Mouse (Mus musculus) Patski (cell line): ENCODE measurements at regions not wholly inside any gene's neighbourhood (a gene's known extent, or its start where the extent isn't known, plus 50 kb on each side); places are given as distances from the start of the nearest gene placed in this dataset.
"Not testable (repeated sequence)": the region's sequence is repeated elsewhere in the genome, so short reads cannot be mapped to it uniquely, and the experiment has no call there.

Source experiments
- ATAC-seq: fragments of 100-300 bp; one replicate; pipeline ENCODE4 v1.8.0; 2021
- CTCF ChIA-PET: fragments of 350-600 bp; sonication (Branson Sonifier 250); formaldehyde crosslinking; loops from one replicate; lab custom pipeline; 2022; ENCODE audit warnings: inconsistent platforms; lab: Charles Lee
- POLR2A ChIA-PET: fragments of 350-600 bp; sonication (Branson Sonifier 250); formaldehyde crosslinking; loops from one replicate; lab custom pipeline; 2022; ENCODE audit warnings: antibody characterized with exemption, inconsistent platforms; lab: Charles Lee
- DNase-seq: peaks from one replicate; pipeline ENCODE4 v3.0.0-alpha.2; 2011; ENCODE audit warnings: low read depth, low spot score
- H3K27me3 ChIP-seq: fragments of 371-371 bp; one replicate; pipeline ENCODE4 v1.5.1; 2021
- CTCF ChIP-seq: fragments of 100-300 bp; IDR thresholded peaks from one replicate; pipeline ENCODE4 v1.5.1; 2021
- in situ Hi-C: fragments of 300-500 bp; cut with MboI; formaldehyde crosslinking; loops from 3 replicates; pipeline ENCODE4 v1.11.1; 2018; ENCODE audit warnings: low pct_unique_long_range_greater_than_20kb, mixed read lengths

- peaks cover 39% of the 10 kb centered on the region for H3K27me3 ChIP-seq
- POLR2A ChIA-PET, result interaction anchor here (0.6 kb wide), 1 partner anchor 232 kb away, joined by 3 read pairs; no protein-coding TSS in a partner anchor
- ATAC-seq, result no peak
- no peak for TF ChIP-seq CTCF
- DNase-seq, result no peak
- CTCF ChIA-PET, result no interaction called here
- in situ Hi-C loops, result no loop called here
Measured at GRCm38 (mm10) chrX:77407925-77408324, 102.9 kb upstream of the Tbl1x start.

GRCm38 (mm10) chrX:77409370-77409769 lies 101.4 kb upstream of the Tbl1x start:
- CTCF ChIA-PET, result no interaction called here
- in situ Hi-C loops, result no loop called here
- POLR2A ChIA-PET, result no interaction called here
- no peak for DNase-seq
- peaks cover 39% of the 10 kb centered on the region for H3K27me3 ChIP-seq
- peak; percentile 54 for ATAC-seq
- no peak for TF ChIP-seq CTCF

- in situ Hi-C loops, result no loop called here
- peaks cover 35% of the 10 kb centered on the region for H3K27me3 ChIP-seq
- ATAC-seq (no peak), DNase-seq (no peak)
- no peak for TF ChIP-seq CTCF
- ChIA-PET CTCF (interaction anchor here (0.9 to 2.2 kb wide), 2 partner anchors 11 to 16 kb away, joined by 3 to 8 read pairs; no protein-coding TSS in a partner anchor), POLR2A (no interaction called here)
Measured at GRCm38 (mm10) chrX:77410812-77411211, 100.0 kb upstream of the Tbl1x start.

- H3K27me3 ChIP-seq, result peaks cover 31% of the 10 kb centered on the region
- in situ Hi-C loops, result no loop called here
- TF ChIP-seq CTCF, result no peak
- ChIA-PET POLR2A (no interaction called here), CTCF (no interaction called here)
- DNase-seq (no peak), ATAC-seq (no peak)
Measured at GRCm38 (mm10) chrX:77414156-77414555, 96.7 kb upstream of the Tbl1x start.

GRCm38 (mm10) chrX:77417766-77418165 lies 93.0 kb upstream of the Tbl1x start:
- TF ChIP-seq CTCF, result peak; percentile 29
- ATAC-seq, result no peak
- peaks cover 17% of the 10 kb centered on the region for H3K27me3 ChIP-seq
- in situ Hi-C loops, result no loop called here
- ChIA-PET CTCF (no interaction called here), POLR2A (no interaction called here)
- DNase-seq, result no peak

- ChIA-PET CTCF (interaction anchor here (2.5 kb wide), 1 partner anchor 11 kb away, joined by 8 read pairs; no protein-coding TSS in a partner anchor), POLR2A (no interaction called here)
- no peak for DNase-seq
- no peak for TF ChIP-seq CTCF
- in situ Hi-C loops, result no loop called here
- peaks cover 26% of the 10 kb centered on the region for H3K27me3 ChIP-seq
- ATAC-seq, result peak; percentile 62
Measured at GRCm38 (mm10) chrX:77422206-77422605, 88.6 kb upstream of the Tbl1x start.

GRCm38 (mm10) chrX:77424792-77425727 lies 85.8 kb upstream of the Tbl1x start:
- H3K27me3 ChIP-seq, result peaks cover 29% of the 10 kb centered on the region
- ATAC-seq (no peak), DNase-seq (no peak)
- POLR2A ChIA-PET, result no interaction called here
- no peak for TF ChIP-seq CTCF
- CTCF ChIA-PET, result no interaction called here
- in situ Hi-C loops, result loop anchor here (5.0 kb wide), 1 partner anchor 202 kb away; no protein-coding TSS in a partner anchor

- peak; percentile 44 for TF ChIP-seq CTCF
- DNase-seq, CTCF ChIA-PET, POLR2A ChIA-PET, ATAC-seq: not testable (repeated sequence)
- H3K27me3 ChIP-seq, result peaks cover 31% of the 10 kb centered on the region
- in situ Hi-C loops, result loop anchor here (5.0 kb wide), 1 partner anchor 202 kb away; no protein-coding TSS in a partner anchor
Measured at GRCm38 (mm10) chrX:77425728-77426102, 85.1 kb upstream of the Tbl1x start.

GRCm38 (mm10) chrX:77426836-77427235 lies 84.0 kb upstream of the Tbl1x start:
- POLR2A ChIA-PET, ATAC-seq, CTCF ChIA-PET, DNase-seq: not testable (repeated sequence)
- H3K27me3 ChIP-seq, result peaks cover 27% of the 10 kb centered on the region
- in situ Hi-C loops, result loop anchor here (5.0 kb wide), 1 partner anchor 200 kb away; no protein-coding TSS in a partner anchor

- POLR2A ChIA-PET, result interaction anchor here (0.6 kb wide), 1 partner anchor 117 kb away, joined by 4 read pairs; no protein-coding TSS in a partner anchor
- no peak for ATAC-seq
- H3K27me3 ChIP-seq, result peaks cover 18% of the 10 kb centered on the region
- CTCF ChIA-PET, result no interaction called here
- in situ Hi-C loops, result loop anchor here (10.0 kb wide), 1 partner anchor 73 kb away; no protein-coding TSS in a partner anchor
- no peak for TF ChIP-seq CTCF
- DNase-seq, result no peak
Measured at GRCm38 (mm10) chrX:77432001-77432565, 78.7 kb upstream of the Tbl1x start.
